Mouse (Mus musculus) hindbrain, embryonic 10.5 days (tissue): ENCODE data around the gene Fto. TPM values are rescaled to one million over a fixed set of nuclear protein-coding genes. Genes with fewer than 3 reads are reported as not detected.
A peak's percentile ranks its signal among the peaks of the same experiment; 100 is the strongest.

Source experiments
- DNase-seq: peaks from one replicate; pipeline ENCODE4 v3.0.0-alpha.2; 2017; ENCODE audit warnings: low spot score
- H3K27ac ChIP-seq: fragments of 300-500 bp; sonication (generic); 2 replicates; pipeline ENCODE4 v1.5.1; 2016; ENCODE audit warnings: mild to moderate bottlenecking, moderate library complexity
- H3K27me3 ChIP-seq: fragments of 300-500 bp; sonication (generic); 2 replicates; pipeline ENCODE4 v1.6.1; 2016; ENCODE audit warnings: mild to moderate bottlenecking; ENCODE audit not compliant: poor library complexity, insufficient read depth, severe bottlenecking
- H3K36me3 ChIP-seq: fragments of 300-500 bp; sonication (generic); 2 replicates; pipeline ENCODE4 v1.6.1; 2016; ENCODE audit warnings: mild to moderate bottlenecking, moderate library complexity
- H3K4me1 ChIP-seq: fragments of 300-500 bp; sonication (generic); replicated peaks from 2 replicates; pipeline ENCODE4 v1.6.1; 2016; ENCODE audit warnings: mild to moderate bottlenecking
- H3K4me3 ChIP-seq: fragments of 300-500 bp; sonication (generic); 2 replicates; pipeline ENCODE4 v1.5.1; 2016; ENCODE audit warnings: mild to moderate bottlenecking, moderate library complexity
- H3K9me3 ChIP-seq: fragments of 300-500 bp; sonication (generic); 2 replicates; pipeline ENCODE4 v1.6.1; 2016; ENCODE audit warnings: mild to moderate bottlenecking, moderate library complexity
- WGBS: fragments of 180-500 bp; shearing (Covaris S2); methylation state at CpG from one replicate; pipeline ENCODE4 v1.1.7; 2016; 5-methylcytosine and 5-hydroxymethylcytosine counted together
- polyA plus RNA-seq: library from polyadenylated mRNA; unstranded; fragments of >200 nt; fragmentation: Nextera tagmentation; extraction: Ambion mirVana; gene quantifications from 2 replicates; pipeline ENCODE4 v1.2.1, GENCODE M21; 2016

Gene Fto
- polyA plus RNA-seq, 1 experiment from 2014 or later: 103 TPM

GRCm38 (mm10) chr8:91488784-91489450 is 175.6 kb downstream of the Fto start:
- no peak for DNase-seq
- no peaks in the 10 kb centered on the region for H3K9me3 ChIP-seq
- H3K4me1 ChIP-seq: peaks cover 23% of the 10 kb centered on the region

GRCm38 (mm10) chr8:91490065-91490464 is 176.7 kb downstream of the Fto start:
- H3K4me1 ChIP-seq: peaks cover 28% of the 10 kb centered on the region
- no peak overlapping the region for H3K27ac ChIP-seq
- peaks cover 57% of the 10 kb centered on the region for H3K27me3 ChIP-seq
- 68% methylated on average over 5 of the region's 5 CpGs for WGBS
- DNase-seq: no peak
- H3K4me3 ChIP-seq: no peak overlapping the region
- H3K9me3 ChIP-seq: no peaks in the 10 kb centered on the region
- peaks cover 9% of the 10 kb centered on the region for H3K36me3 ChIP-seq

More at GRCm38 (mm10) chr8:91488784-91489450, 175.6 kb downstream of the Fto start:
- H3K4me3 ChIP-seq: no peak overlapping the region
- H3K27ac ChIP-seq: no peak overlapping the region
- H3K36me3 ChIP-seq: peaks cover 15% of the 10 kb centered on the region
- peaks cover 45% of the 10 kb centered on the region for H3K27me3 ChIP-seq
- 57% methylated on average over 10 of the region's 10 CpGs for WGBS

GRCm38 (mm10) chr8:91493373-91493772 is 180.0 kb downstream of the Fto start:
- Histone ChIP-seq H3K4me1 (peaks cover 39% of the 10 kb centered on the region), H3K9me3 (no peaks in the 10 kb centered on the region)

GRCm38 (mm10) chr8:91494501-91495259 is 181.4 kb downstream of the Fto start:
- Histone ChIP-seq H3K27ac (no peak overlapping the region), H3K4me1 (peaks cover 31% of the 10 kb centered on the region), H3K36me3 (no peaks in the 10 kb centered on the region), H3K4me3 (no peak overlapping the region), H3K9me3 (no peaks in the 10 kb centered on the region), H3K27me3 (peaks cover 65% of the 10 kb centered on the region)
- DNase-seq: no peak
- 54% methylated on average over 10 of the region's 10 CpGs for WGBS

More at GRCm38 (mm10) chr8:91493373-91493772, 180.0 kb downstream of the Fto start:
- Histone ChIP-seq H3K4me3 (no peak overlapping the region), H3K27me3 (peaks cover 67% of the 10 kb centered on the region), H3K27ac (no peak overlapping the region), H3K36me3 (no peaks in the 10 kb centered on the region)
- WGBS: 88% methylated on average over 8 of the region's 8 CpGs
- DNase-seq: no peak

GRCm38 (mm10) chr8:91495260-91495601 is 181.9 kb downstream of the Fto start:
- Histone ChIP-seq H3K36me3 (no peaks in the 10 kb centered on the region), H3K27me3 (peaks cover 70% of the 10 kb centered on the region), H3K27ac (no peak overlapping the region), H3K9me3 (no peaks in the 10 kb centered on the region), H3K4me1 (peaks cover 26% of the 10 kb centered on the region), H3K4me3 (no peak overlapping the region)
- no peak for DNase-seq
- 57% methylated on average over 2 of the region's 2 CpGs for WGBS

GRCm38 (mm10) chr8:91496000-91496399 is 182.7 kb downstream of the Fto start:
- no peak for DNase-seq
- H3K4me3 ChIP-seq: no peak overlapping the region
- H3K4me1 ChIP-seq: peaks cover 26% of the 10 kb centered on the region
- H3K27ac ChIP-seq: 0 out of 2 replicates have a peak overlapping the region, but pooled peaks have one; percentile 1
- H3K27me3 ChIP-seq: peaks cover 74% of the 10 kb centered on the region
- H3K36me3 ChIP-seq: no peaks in the 10 kb centered on the region
- no peaks in the 10 kb centered on the region for H3K9me3 ChIP-seq

GRCm38 (mm10) chr8:91496936-91497335 is 183.6 kb downstream of the Fto start:
- Histone ChIP-seq H3K27me3 (peaks cover 74% of the 10 kb centered on the region), H3K4me3 (no peak overlapping the region), H3K36me3 (no peaks in the 10 kb centered on the region), H3K27ac (no peak overlapping the region), H3K4me1 (peaks cover 26% of the 10 kb centered on the region), H3K9me3 (no peaks in the 10 kb centered on the region)
- DNase-seq: no peak
- WGBS: 75% methylated on average over 7 of the region's 7 CpGs

GRCm38 (mm10) chr8:91498611-91499010 is 185.3 kb downstream of the Fto start:
- peaks cover 43% of the 10 kb centered on the region for H3K4me1 ChIP-seq
- H3K27me3 ChIP-seq: peaks cover 83% of the 10 kb centered on the region
- no peaks in the 10 kb centered on the region for H3K9me3 ChIP-seq
- no peak overlapping the region for H3K27ac ChIP-seq
- no peaks in the 10 kb centered on the region for H3K36me3 ChIP-seq
- no peak overlapping the region for H3K4me3 ChIP-seq
- no peak for DNase-seq
- 88% methylated on average over 9 of the region's 9 CpGs for WGBS

- peaks cover 83% of the 10 kb centered on the region for H3K27me3 ChIP-seq
- DNase-seq: no peak
Measured at GRCm38 (mm10) chr8:91499303-91499702, 186.0 kb downstream of the Fto start.

GRCm38 (mm10) chr8:91501960-91502600 is 188.8 kb downstream of the Fto start:
- no peaks in the 10 kb centered on the region for H3K36me3 ChIP-seq
- WGBS: 82% methylated on average over 11 of the region's 11 CpGs
- H3K4me1 ChIP-seq: peaks cover 58% of the 10 kb centered on the region
- no peak overlapping the region for H3K4me3 ChIP-seq
- H3K9me3 ChIP-seq: no peaks in the 10 kb centered on the region
- DNase-seq: no peak
- H3K27me3 ChIP-seq: peaks cover 88% of the 10 kb centered on the region
- no peak overlapping the region; the same call in 1 of the 2 replicates for H3K27ac ChIP-seq

More at GRCm38 (mm10) chr8:91499303-91499702, 186.0 kb downstream of the Fto start:
- Histone ChIP-seq H3K27ac (no peak overlapping the region), H3K4me1 (peaks cover 49% of the 10 kb centered on the region), H3K4me3 (no peak overlapping the region), H3K9me3 (no peaks in the 10 kb centered on the region), H3K36me3 (no peaks in the 10 kb centered on the region)
- WGBS: 83% methylated on average over 2 of the region's 2 CpGs

GRCm38 (mm10) chr8:91502791-91503190 is 189.5 kb downstream of the Fto start:
- Histone ChIP-seq H3K4me1 (peaks cover 63% of the 10 kb centered on the region), H3K27me3 (peaks cover 90% of the 10 kb centered on the region), H3K36me3 (no peaks in the 10 kb centered on the region), H3K9me3 (no peaks in the 10 kb centered on the region), H3K4me3 (no peak overlapping the region), H3K27ac (no peak overlapping the region; the same call in 1 of the 2 replicates)
- 17% methylated on average over 5 of the region's 5 CpGs for WGBS
- DNase-seq: no peak

GRCm38 (mm10) chr8:91504360-91504759 is 191.0 kb downstream of the Fto start:
- no peaks in the 10 kb centered on the region for H3K36me3 ChIP-seq
- WGBS: 90% methylated on average over 3 of the region's 3 CpGs
- 0 out of 2 replicates have a peak overlapping the region, but pooled peaks have one; percentile 3 for H3K27ac ChIP-seq
- H3K27me3 ChIP-seq: peaks cover 89% of the 10 kb centered on the region
- no peaks in the 10 kb centered on the region for H3K9me3 ChIP-seq
- no peak overlapping the region for H3K4me3 ChIP-seq
- no peak for DNase-seq
- peaks cover 73% of the 10 kb centered on the region for H3K4me1 ChIP-seq

GRCm38 (mm10) chr8:91504891-91505290 is 191.6 kb downstream of the Fto start:
- peaks cover 89% of the 10 kb centered on the region for H3K27me3 ChIP-seq

More at GRCm38 (mm10) chr8:91504891-91505290, 191.6 kb downstream of the Fto start:
- no peaks in the 10 kb centered on the region for H3K36me3 ChIP-seq
- DNase-seq: no peak
- H3K4me3 ChIP-seq: no peak overlapping the region
- H3K9me3 ChIP-seq: no peaks in the 10 kb centered on the region
- WGBS: 83% methylated on average over 10 of the region's 10 CpGs
- H3K4me1 ChIP-seq: peaks cover 78% of the 10 kb centered on the region
- 0 out of 2 replicates have a peak overlapping the region, but pooled peaks have one; percentile 3 for H3K27ac ChIP-seq
